Mouse (Mus musculus): ENCODE data around the gene Prrc2a. TPM values are rescaled to one million over a fixed set of nuclear protein-coding genes. Genes with fewer than 3 reads are reported as not detected.

Gene Prrc2a
- polyA plus RNA-seq, 1 experiment from 2014 or later, result 131 TPM

DNA sequence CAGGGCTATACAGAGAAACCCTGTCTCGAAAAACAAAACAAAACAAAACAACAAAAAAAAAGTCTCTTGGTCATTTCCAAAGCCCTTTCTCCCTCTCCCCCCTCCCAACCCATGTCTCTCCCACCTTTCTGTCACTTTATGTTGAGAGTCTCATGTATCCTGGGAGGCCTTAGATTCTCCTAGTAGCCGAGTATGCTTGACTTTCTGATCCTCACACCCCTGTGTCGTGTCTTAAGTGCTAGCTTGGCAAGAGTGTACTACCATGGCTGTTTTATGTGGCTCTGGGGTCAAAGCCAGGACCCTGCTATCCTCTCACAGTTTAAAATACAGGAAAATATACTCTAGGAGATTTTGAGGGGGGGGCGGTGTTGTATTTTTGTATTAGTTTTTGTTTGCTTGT is 22.6 kb upstream of the Prrc2a start:
- Histone ChIP-seq H3K9me3 (replicated peaks; ENCODE audit: control insufficient read depth, low read length) (no peaks in the 10 kb centered on the region), H3K36me3 (replicated peaks; ENCODE audit: control insufficient read depth, insufficient read depth, low read depth, low read length) (no peaks in the 10 kb centered on the region), H3K4me1 (ENCODE audit: control insufficient read depth, insufficient read depth, low read length) (no peaks in the 10 kb centered on the region), H3K4me2 (ENCODE audit: low read depth, low read length) (no peak overlapping the region), H3K27ac (replicated peaks; ENCODE audit: low read depth, low read length) (no peak overlapping the region), H3K4me3 (ENCODE audit: low read depth, low read length) (no peak overlapping the region), H3K9ac (replicated peaks; ENCODE audit: low read length) (no peak overlapping the region), H3K27me3 (ENCODE audit: control insufficient read depth, insufficient read depth, low read length) (no peaks in the 10 kb centered on the region)
- no peak for DNase-seq (ENCODE audit: low spot score)
- 65% methylated on average over 4 of the region's 4 CpGs for WGBS
- ATAC-seq (replicated peaks; ENCODE audit: insufficient number of reproducible peaks, low FRiP score, low TSS enrichment, low read depth), result no peak

DNA sequence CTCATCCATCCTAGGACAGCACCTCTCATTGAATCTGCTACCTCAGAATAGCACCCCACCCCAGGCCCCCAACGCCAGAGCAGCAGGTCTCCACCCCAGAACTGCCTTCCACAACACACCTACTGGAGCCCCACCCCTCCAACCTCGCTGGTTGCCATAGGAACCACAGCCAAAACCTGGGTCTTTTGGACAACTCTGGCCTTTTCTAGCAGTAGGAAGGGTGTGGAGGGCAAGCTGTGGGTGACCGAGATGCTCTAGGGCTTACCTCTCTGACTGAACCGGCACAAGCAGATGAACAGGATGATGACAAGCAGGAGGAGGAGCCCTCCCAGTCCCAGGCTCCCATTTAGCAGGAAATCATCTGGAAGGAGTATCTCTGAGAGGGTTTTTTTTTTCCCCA is 22.0 kb upstream of the Prrc2a start:
- H3K4me3 ChIP-seq (ENCODE audit: low read depth, low read length), result no peak overlapping the region; the same call in 1 of the 2 replicates
- no peaks in the 10 kb centered on the region for H3K9me3 ChIP-seq (replicated peaks; ENCODE audit: control insufficient read depth, low read length)
- H3K4me2 ChIP-seq (ENCODE audit: low read depth, low read length), result peak overlapping the region; percentile 43
- no peaks in the 10 kb centered on the region for H3K27me3 ChIP-seq (ENCODE audit: control insufficient read depth, insufficient read depth, low read length)
- 0% methylated on average over 4 of the region's 4 CpGs for WGBS
- no peaks in the 10 kb centered on the region for H3K36me3 ChIP-seq (replicated peaks; ENCODE audit: control insufficient read depth, insufficient read depth, low read depth, low read length)
- H3K27ac ChIP-seq (replicated peaks; ENCODE audit: low read depth, low read length), result peak overlapping the region; percentile 73
- H3K4me1 ChIP-seq (ENCODE audit: control insufficient read depth, insufficient read depth, low read length), result no peaks in the 10 kb centered on the region
- ATAC-seq (replicated peaks; ENCODE audit: insufficient number of reproducible peaks, low FRiP score, low TSS enrichment, low read depth) (peak; percentile 31; the same call in 1 of the 2 replicates), DNase-seq (ENCODE audit: low spot score) (peak; percentile 66)
- no peak overlapping the region; the same call in 1 of the 2 replicates for H3K9ac ChIP-seq (replicated peaks; ENCODE audit: low read length)

DNA sequence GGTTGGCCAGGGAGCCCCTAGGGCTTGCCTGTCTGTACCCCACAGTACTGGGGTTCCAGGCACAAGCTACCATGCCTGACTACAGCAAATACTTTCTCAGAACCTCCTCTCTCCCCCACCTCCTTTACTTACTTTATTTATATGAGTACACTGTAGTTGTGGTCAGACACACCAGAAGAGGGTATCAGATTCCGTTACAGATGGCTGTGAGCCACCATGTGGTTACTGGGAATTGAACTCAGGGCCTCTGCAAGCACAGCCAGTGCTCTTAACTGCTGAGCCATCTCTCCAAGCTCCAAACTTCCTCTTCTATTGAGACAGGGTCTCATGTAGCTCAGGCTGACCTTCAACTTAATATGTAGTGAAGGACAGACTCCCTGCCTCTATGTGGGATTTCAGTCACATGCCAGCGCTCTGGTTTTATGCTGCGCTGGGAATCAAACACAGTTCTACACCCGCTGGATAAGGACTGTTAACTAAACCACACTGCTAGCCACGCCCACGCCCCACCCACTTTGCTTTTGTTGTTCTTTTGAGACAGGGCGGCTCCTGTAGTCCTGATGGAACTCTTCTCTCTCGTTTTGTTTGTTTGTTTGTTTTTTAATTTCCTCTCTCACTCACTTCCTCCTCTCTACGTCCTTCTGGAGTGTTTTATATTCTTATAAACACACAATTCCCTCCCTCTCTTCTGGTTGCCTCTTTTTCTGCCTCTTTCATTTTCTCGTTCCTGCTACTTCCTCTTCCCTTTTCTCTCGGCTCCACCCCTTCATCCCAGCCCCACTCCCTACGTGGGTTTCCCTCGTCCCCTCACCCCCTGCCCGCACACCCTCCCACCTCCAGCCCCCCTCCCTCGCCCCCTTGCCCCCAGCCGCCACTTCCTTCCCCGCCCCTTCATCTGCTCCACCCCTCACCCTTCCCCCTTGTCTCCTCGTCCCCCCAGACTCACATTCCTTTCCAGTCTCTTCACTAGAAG is 21.2 kb upstream of the Prrc2a start:
- H3K27ac ChIP-seq (replicated peaks; ENCODE audit: low read depth, low read length), result peak overlapping the region; percentile 73; the same call in 1 of the 2 replicates

DNA sequence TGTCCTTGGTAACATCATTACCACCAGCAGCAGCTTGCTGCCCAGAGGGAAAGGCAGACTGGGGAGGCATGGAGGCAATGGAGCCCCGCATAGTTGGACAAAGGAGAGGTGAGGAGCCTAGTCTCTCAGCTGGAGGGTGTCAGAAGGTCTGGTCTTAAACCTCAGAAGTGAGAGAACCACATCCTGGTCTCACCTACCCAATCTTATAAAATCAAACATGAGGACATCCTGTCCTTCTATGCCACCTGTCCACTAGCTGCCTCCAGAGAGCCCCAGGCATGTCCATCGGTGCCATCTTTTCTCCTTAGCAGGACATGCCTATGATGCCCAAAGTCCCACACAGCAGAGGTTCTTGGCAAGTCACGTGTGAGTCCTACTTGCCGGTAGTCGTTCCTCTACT is 15.4 kb upstream of the Prrc2a start:
- no peak overlapping the region for H3K9ac ChIP-seq (replicated peaks; ENCODE audit: low read length)
- no peaks in the 10 kb centered on the region for H3K9me3 ChIP-seq (replicated peaks; ENCODE audit: control insufficient read depth, low read length)
- no peak overlapping the region for H3K4me2 ChIP-seq (ENCODE audit: low read depth, low read length)
- H3K4me3 ChIP-seq (ENCODE audit: low read depth, low read length), result no peak overlapping the region
- 87% methylated on average over 5 of the region's 5 CpGs for WGBS
- ATAC-seq (replicated peaks; ENCODE audit: insufficient number of reproducible peaks, low FRiP score, low TSS enrichment, low read depth) (no peak), DNase-seq (ENCODE audit: low spot score) (no peak)
- H3K27me3 ChIP-seq (ENCODE audit: control insufficient read depth, insufficient read depth, low read length), result no peaks in the 10 kb centered on the region
- H3K4me1 ChIP-seq (ENCODE audit: control insufficient read depth, insufficient read depth, low read length), result no peaks in the 10 kb centered on the region
- H3K36me3 ChIP-seq (replicated peaks; ENCODE audit: control insufficient read depth, insufficient read depth, low read depth, low read length), result no peaks in the 10 kb centered on the region
- no peak overlapping the region for H3K27ac ChIP-seq (replicated peaks; ENCODE audit: low read depth, low read length)

More for the DNA sequence above, 21.2 kb upstream of the Prrc2a start:
- WGBS, result 4% methylated on average over 18 of the region's 18 CpGs
- Histone ChIP-seq H3K36me3 (replicated peaks; ENCODE audit: control insufficient read depth, insufficient read depth, low read depth, low read length) (no peaks in the 10 kb centered on the region), H3K4me2 (ENCODE audit: low read depth, low read length) (peak overlapping the region; percentile 43), H3K4me1 (ENCODE audit: control insufficient read depth, insufficient read depth, low read length) (no peaks in the 10 kb centered on the region), H3K9me3 (replicated peaks; ENCODE audit: control insufficient read depth, low read length) (no peaks in the 10 kb centered on the region), H3K9ac (replicated peaks; ENCODE audit: low read length) (peak overlapping the region; percentile 4; the same call in 1 of the 2 replicates), H3K4me3 (ENCODE audit: low read depth, low read length) (peak overlapping the region; percentile 21), H3K27me3 (ENCODE audit: control insufficient read depth, insufficient read depth, low read length) (no peaks in the 10 kb centered on the region)
- peak; percentile 74 for DNase-seq (ENCODE audit: low spot score)
- peak; percentile 65; the same call in 1 of the 2 replicates for ATAC-seq (replicated peaks; ENCODE audit: insufficient number of reproducible peaks, low FRiP score, low TSS enrichment, low read depth)

DNA sequence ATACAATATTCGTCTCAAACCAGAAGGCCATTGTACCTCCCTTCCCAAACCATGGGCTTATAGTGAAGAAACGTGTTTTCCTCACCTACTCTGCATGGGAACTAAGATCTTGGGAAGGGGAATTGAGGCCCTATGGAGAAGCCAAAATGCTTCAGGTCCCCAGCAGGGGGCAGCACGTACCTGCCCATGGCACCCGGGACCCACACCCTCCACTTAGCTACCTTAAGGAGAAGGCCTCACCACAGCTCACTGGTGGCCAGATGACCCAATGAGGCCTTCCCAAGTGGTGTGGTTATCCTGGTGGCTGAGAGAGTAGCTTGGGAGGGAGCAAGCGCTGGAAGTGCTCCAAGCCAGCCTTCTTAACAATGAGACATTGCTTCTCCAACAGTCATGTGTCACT is 13.8 kb upstream of the Prrc2a start:
- 11% methylated on average over 5 of the region's 5 CpGs for WGBS
- peak; percentile 76 for ATAC-seq (replicated peaks; ENCODE audit: insufficient number of reproducible peaks, low FRiP score, low TSS enrichment, low read depth)
- Histone ChIP-seq H3K27ac (replicated peaks; ENCODE audit: low read depth, low read length) (no peak overlapping the region), H3K4me3 (ENCODE audit: low read depth, low read length) (no peak overlapping the region), H3K9me3 (replicated peaks; ENCODE audit: control insufficient read depth, low read length) (no peaks in the 10 kb centered on the region), H3K4me2 (ENCODE audit: low read depth, low read length) (no peak overlapping the region), H3K27me3 (ENCODE audit: control insufficient read depth, insufficient read depth, low read length) (no peaks in the 10 kb centered on the region), H3K36me3 (replicated peaks; ENCODE audit: control insufficient read depth, insufficient read depth, low read depth, low read length) (no peaks in the 10 kb centered on the region), H3K4me1 (ENCODE audit: control insufficient read depth, insufficient read depth, low read length) (no peaks in the 10 kb centered on the region), H3K9ac (replicated peaks; ENCODE audit: low read length) (no peak overlapping the region)
- DNase-seq (ENCODE audit: low spot score), result peak; percentile 79

DNA sequence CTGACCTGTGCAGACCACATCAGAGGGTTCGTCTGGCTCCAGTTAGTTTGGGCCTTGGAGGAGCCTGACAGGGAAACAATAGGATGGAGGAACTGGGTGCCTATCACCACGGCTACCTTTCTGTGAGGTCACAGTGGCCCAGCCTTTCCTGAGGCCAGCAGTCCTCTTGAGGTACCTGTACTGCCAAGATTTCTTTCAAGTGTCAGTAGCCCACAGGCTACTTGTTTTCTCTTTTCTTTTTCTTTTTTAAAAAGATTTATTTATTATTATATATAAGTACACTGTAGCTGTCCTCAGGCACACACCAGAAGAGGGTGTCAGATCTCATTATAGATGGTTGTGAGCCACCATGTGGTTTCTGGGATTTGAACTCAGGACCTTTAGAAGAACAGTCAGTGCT is 11.3 kb upstream of the Prrc2a start, which contains the start of gene Aif1:
Aif1 (minus strand) TSS at position 101 of the 400 bp plus-strand sequence.
- no peak within 1 kb of the TSS for H3K9ac ChIP-seq (replicated peaks; ENCODE audit: low read length)
- no peaks in the 10 kb centered on the region for H3K4me1 ChIP-seq (ENCODE audit: control insufficient read depth, insufficient read depth, low read length)
- no peak within 1 kb of the TSS for H3K4me2 ChIP-seq (ENCODE audit: low read depth, low read length)
- no peak within 1 kb of the TSS for H3K4me3 ChIP-seq (ENCODE audit: low read depth, low read length)
- ATAC-seq (replicated peaks; ENCODE audit: insufficient number of reproducible peaks, low FRiP score, low TSS enrichment, low read depth) (no peak), DNase-seq (ENCODE audit: low spot score) (no peak)
- H3K27me3 ChIP-seq (ENCODE audit: control insufficient read depth, insufficient read depth, low read length), result no peaks in the 10 kb centered on the region
- H3K36me3 ChIP-seq (replicated peaks; ENCODE audit: control insufficient read depth, insufficient read depth, low read depth, low read length), result no peaks in the 10 kb centered on the region
- no peak within 1 kb of the TSS for H3K27ac ChIP-seq (replicated peaks; ENCODE audit: low read depth, low read length)
- 42% methylated on average over 2 of the region's 2 CpGs for WGBS
- H3K9me3 ChIP-seq (replicated peaks; ENCODE audit: control insufficient read depth, low read length), result no peaks in the 10 kb centered on the region

DNA sequence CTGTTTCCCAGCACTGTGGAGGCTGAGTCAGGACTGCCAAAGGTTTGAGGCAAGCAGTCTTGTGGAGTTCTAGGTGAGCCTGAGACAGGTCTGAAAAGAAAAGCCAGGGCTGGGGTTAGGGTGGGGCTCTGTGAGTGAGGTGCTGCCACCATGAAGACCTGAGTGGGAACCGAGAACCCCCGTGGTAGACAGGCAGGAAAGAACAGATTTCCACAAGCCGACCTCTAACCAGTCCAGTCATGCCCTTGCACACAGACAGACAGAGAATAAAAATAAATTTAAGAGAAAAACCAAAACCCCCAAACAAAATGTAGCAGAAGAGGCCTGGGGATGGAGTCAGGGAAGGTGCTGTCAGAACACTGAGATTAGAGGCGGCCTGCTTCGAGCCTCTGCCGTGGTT is 10.7 kb upstream of the Prrc2a start:
- 77% methylated on average over 6 of the region's 6 CpGs for WGBS
- Histone ChIP-seq H3K4me2 (ENCODE audit: low read depth, low read length) (no peak overlapping the region), H3K9me3 (replicated peaks; ENCODE audit: control insufficient read depth, low read length) (no peaks in the 10 kb centered on the region), H3K4me1 (ENCODE audit: control insufficient read depth, insufficient read depth, low read length) (no peaks in the 10 kb centered on the region), H3K27ac (replicated peaks; ENCODE audit: low read depth, low read length) (no peak overlapping the region), H3K36me3 (replicated peaks; ENCODE audit: control insufficient read depth, insufficient read depth, low read depth, low read length) (no peaks in the 10 kb centered on the region), H3K4me3 (ENCODE audit: low read depth, low read length) (no peak overlapping the region), H3K27me3 (ENCODE audit: control insufficient read depth, insufficient read depth, low read length) (no peaks in the 10 kb centered on the region), H3K9ac (replicated peaks; ENCODE audit: low read length) (no peak overlapping the region)
- no peak for ATAC-seq (replicated peaks; ENCODE audit: insufficient number of reproducible peaks, low FRiP score, low TSS enrichment, low read depth)
- no peak for DNase-seq (ENCODE audit: low spot score)
